Mouse (Mus musculus) CH12.LX (cell line): ENCODE measurements around the gene Cdk14. TPM values are rescaled to one million over a fixed set of nuclear protein-coding genes. Genes with fewer than 3 reads are reported as not detected.

Experiments
- DNase-seq: peaks from one replicate; pipeline ENCODE4 v3.0.0-alpha.2; 2013; ENCODE audit errors: extremely low read depth
- H3K27ac ChIP-seq: 2 replicates; pipeline ENCODE4 v1.5.1; 2012; ENCODE audit warnings: low read depth, mild to moderate bottlenecking, control low read depth, moderate library complexity; ENCODE audit not compliant: insufficient read depth
- H3K27me3 ChIP-seq: replicated peaks from 2 replicates; pipeline ENCODE3; 2012; ENCODE audit warnings: inconsistent platforms
- H3K36me3 ChIP-seq, 2 experiments: replicated peaks in 1 of 2; 2 replicates each; pipeline versions ENCODE3 to v1.6.1; 2012; ENCODE audit warnings: inconsistent platforms in 1 of 2, low read length in 1 of 2, mild to moderate bottlenecking in 1 of 2, mixed read lengths in 1 of 2, moderate library complexity in 1 of 2; ENCODE audit not compliant: control insufficient read depth in 1 of 2, insufficient read depth in 1 of 2
- H3K4me1 ChIP-seq, 2 experiments: 2 replicates each; pipeline ENCODE4 v1.6.1; 2012; ENCODE audit warnings: inconsistent platforms in 1 of 2, moderate library complexity in 1 of 2; ENCODE audit not compliant: insufficient read depth in 2 of 2, control insufficient read depth in 1 of 2
- H3K4me2 ChIP-seq: 2 replicates; pipeline ENCODE4 v1.6.1; 2012; ENCODE audit warnings: low read depth, mild to moderate bottlenecking, control low read depth; ENCODE audit not compliant: poor library complexity, insufficient read depth, severe bottlenecking
- H3K4me3 ChIP-seq, 3 experiments: fragments of 150-350 bp in 1 of 3; sonication (generic) in 1 of 3; replicated peaks in 1 of 3; 2 replicates each; pipeline versions ENCODE3 to v1.5.1; 2011 to 2012; ENCODE audit warnings: low read depth in 2 of 3, low read length in 2 of 3, mild to moderate bottlenecking in 2 of 3, moderate library complexity in 2 of 3, control low read depth in 1 of 3, improper control_type of control experiment in 1 of 3, inconsistent platforms in 1 of 3, mixed read lengths in 1 of 3; ENCODE audit not compliant: poor library complexity in 1 of 3
- H3K79me2 ChIP-seq: replicated peaks from 2 replicates; pipeline ENCODE4 v1.6.1; 2012; ENCODE audit warnings: mild to moderate bottlenecking, moderate library complexity; ENCODE audit not compliant: control insufficient read depth, poor library complexity, insufficient read depth, severe bottlenecking; ENCODE audit errors: extremely low read depth
- H3K9ac ChIP-seq: 2 replicates; pipeline ENCODE4 v1.6.1; 2012; ENCODE audit warnings: low read depth, mild to moderate bottlenecking, control low read depth, moderate library complexity; ENCODE audit not compliant: insufficient read depth
- H3K9me3 ChIP-seq: replicated peaks from 2 replicates; pipeline ENCODE3; 2012; ENCODE audit warnings: low read length, inconsistent platforms, mixed read lengths
- BHLHE40 ChIP-seq: IDR thresholded peaks from 2 replicates; pipeline ENCODE4 v1.6.1; 2011; ENCODE audit warnings: mild to moderate bottlenecking, low read depth, low read length, improper control_type of control experiment
- CHD1 ChIP-seq: IDR thresholded peaks from 2 replicates; pipeline ENCODE4 v1.6.1; 2012; ENCODE audit warnings: low read depth, low read length, improper control_type of control experiment, inconsistent platforms
- CHD2 ChIP-seq: IDR thresholded peaks from 2 replicates; pipeline ENCODE4 v1.6.1; 2011; ENCODE audit warnings: low read length, improper control_type of control experiment
- CTCF ChIP-seq, 2 experiments: IDR thresholded peaks in 1 of 2; conservative IDR thresholded peaks in 1 of 2; 2 replicates each; pipeline ENCODE4 v1.5.1; 2011 to 2012; ENCODE audit warnings: low read depth in 2 of 2, low read length in 2 of 2, improper control_type of control experiment in 1 of 2, inconsistent platforms in 1 of 2, mild to moderate bottlenecking in 1 of 2, moderate library complexity in 1 of 2
- E2F4 ChIP-seq: IDR thresholded peaks from 2 replicates; pipeline ENCODE4 v1.6.1; 2011; ENCODE audit warnings: low read depth, low read length, improper control_type of control experiment; ENCODE audit not compliant: insufficient replicate concordance
- ELF1 ChIP-seq: IDR thresholded peaks from 2 replicates; pipeline ENCODE4 v1.6.1; 2014; ENCODE audit warnings: low read depth, mild to moderate bottlenecking, inconsistent platforms, low read length, improper control_type of control experiment
- ETS1 ChIP-seq: conservative IDR thresholded peaks from 2 replicates; pipeline ENCODE4 v1.6.1; 2012; ENCODE audit warnings: low read depth, mild to moderate bottlenecking, inconsistent platforms, low read length, improper control_type of control experiment, moderate library complexity
- IRF4 ChIP-seq: IDR thresholded peaks from 2 replicates; pipeline ENCODE4 v1.6.1; 2014; ENCODE audit warnings: low read depth, mild to moderate bottlenecking, inconsistent platforms, low read length, improper control_type of control experiment
- JUN ChIP-seq: IDR thresholded peaks from 2 replicates; pipeline ENCODE4 v1.6.1; 2011; ENCODE audit warnings: low read depth, mild to moderate bottlenecking, low read length, improper control_type of control experiment, moderate library complexity; ENCODE audit not compliant: insufficient read depth
- MAX ChIP-seq: IDR thresholded peaks from 2 replicates; pipeline ENCODE4 v1.6.1; 2011; ENCODE audit warnings: low read length, improper control_type of control experiment
- MXI1 ChIP-seq: IDR thresholded peaks from 2 replicates; pipeline ENCODE4 v1.6.1; 2011; ENCODE audit warnings: mild to moderate bottlenecking, low read depth, low read length, improper control_type of control experiment
- NELFE ChIP-seq: IDR thresholded peaks from 2 replicates; pipeline ENCODE4 v1.6.1; 2011; ENCODE audit warnings: low read depth, low read length, improper control_type of control experiment
- PAX5 ChIP-seq: IDR thresholded peaks from 2 replicates; pipeline ENCODE4 v1.6.1; 2012; ENCODE audit warnings: low read length, inconsistent platforms, mixed read lengths
- POLR2AphosphoS2 ChIP-seq: IDR thresholded peaks from 2 replicates; pipeline ENCODE4 v1.6.1; 2011; ENCODE audit warnings: low read depth, low read length, improper control_type of control experiment
- RAD21 ChIP-seq: IDR thresholded peaks from 2 replicates; pipeline ENCODE4 v1.6.1; 2011; ENCODE audit warnings: low read depth, mild to moderate bottlenecking, low read length, improper control_type of control experiment, moderate library complexity
- SIN3A ChIP-seq: IDR thresholded peaks from 2 replicates; pipeline ENCODE4 v1.6.1; 2012; ENCODE audit warnings: low read length, improper control_type of control experiment, inconsistent platforms
- SMC3 ChIP-seq: IDR thresholded peaks from 2 replicates; pipeline ENCODE4 v1.6.1; 2011; ENCODE audit warnings: low read depth, low read length, improper control_type of control experiment
- TBP ChIP-seq: conservative IDR thresholded peaks from 2 replicates; pipeline ENCODE4 v1.6.1; 2011; ENCODE audit warnings: low read depth, low read length, improper control_type of control experiment
- USF1 ChIP-seq: IDR thresholded peaks from 2 replicates; pipeline ENCODE4 v1.6.1; 2014; ENCODE audit warnings: low read depth, mild to moderate bottlenecking, inconsistent platforms, low read length, improper control_type of control experiment
- USF2 ChIP-seq: conservative IDR thresholded peaks from 2 replicates; pipeline ENCODE4 v1.6.1; 2011; ENCODE audit warnings: low read depth, low read length, improper control_type of control experiment
- ZC3H11A ChIP-seq: IDR thresholded peaks from 2 replicates; pipeline ENCODE4 v1.6.1; 2012; ENCODE audit warnings: low read depth, mild to moderate bottlenecking, inconsistent platforms, low read length, improper control_type of control experiment
- dilution Hi-C: fragments of 300-500 bp; cut with MboI; formaldehyde crosslinking; loops from 2 replicates; pipeline ENCODE4 v1.14.3; 2020; ENCODE audit warnings: low sequenced_read_pairs; ENCODE audit not compliant: extremely low pct_unique_long_range_greater_than_20kb, extremely low pct_ligation_motif_present
- in situ Hi-C: fragments of 300-500 bp; cut with MboI; formaldehyde crosslinking; loops from 3 replicates; pipeline ENCODE4 v1.14.3; 2019; ENCODE audit warnings: low sequenced_read_pairs, low pct_ligation_motif_present, low pct_unique_long_range_greater_than_20kb, mixed read lengths
- polyA plus RNA-seq: library from polyadenylated mRNA; unstranded; fragments of >175 nt; gene quantifications from 2 replicates; pipeline ENCODE4 v1.2.1, GENCODE M21; 2012; ENCODE audit warnings: low read depth; ENCODE audit not compliant: insufficient read length
- total RNA-seq, 2 experiments: library from RNA; depleted of rRNA; stranded (reverse); fragments of 300-350 nt in 1 of 2; fragments of >200 nt in 1 of 2; gene quantifications; 2 replicates each; pipeline ENCODE4 v1.2.3; 2012 to 2014

The Cdk14 gene
- total and polyA plus RNA-seq, 3 experiments = 3.7 to 12.0 (median 8.9) TPM

DNA sequence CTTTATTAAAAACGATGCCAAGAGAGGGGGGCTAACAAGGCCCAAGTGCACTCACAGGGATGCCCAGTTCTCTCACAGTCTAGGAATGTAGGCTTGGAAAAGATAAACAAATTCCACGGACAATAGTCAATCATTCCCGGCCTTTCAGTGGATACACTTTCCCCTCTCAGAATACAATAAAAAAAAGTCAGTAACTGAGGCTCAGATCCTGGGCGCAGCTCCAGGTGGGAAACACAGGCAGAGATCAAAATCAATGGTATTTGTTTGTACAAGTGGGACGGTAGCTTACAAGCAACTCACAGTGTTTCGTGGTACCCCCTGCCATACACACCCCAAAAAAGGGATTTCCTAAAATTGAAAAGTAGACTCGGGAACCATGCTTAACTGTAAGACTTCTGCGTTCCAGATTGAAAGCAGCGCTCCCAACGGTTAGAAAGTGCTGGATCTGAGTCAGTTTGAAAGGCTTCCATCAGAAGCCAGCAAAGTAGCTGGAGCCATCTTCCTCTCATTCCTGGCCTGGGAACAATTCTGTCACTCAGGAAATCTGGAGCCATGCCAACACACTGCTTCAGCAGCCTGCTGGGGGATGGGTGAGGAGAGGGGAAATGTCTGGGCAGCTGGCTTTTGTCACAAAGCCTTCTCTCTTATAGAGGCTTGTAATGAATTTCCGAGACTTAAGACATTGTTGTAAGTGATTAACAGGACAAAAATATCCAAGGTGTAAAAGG lies 77.5 kb downstream of the Cdk14 start:
- DNase-seq = no peak
- H3K4me2 ChIP-seq = no peak overlapping the region

DNA sequence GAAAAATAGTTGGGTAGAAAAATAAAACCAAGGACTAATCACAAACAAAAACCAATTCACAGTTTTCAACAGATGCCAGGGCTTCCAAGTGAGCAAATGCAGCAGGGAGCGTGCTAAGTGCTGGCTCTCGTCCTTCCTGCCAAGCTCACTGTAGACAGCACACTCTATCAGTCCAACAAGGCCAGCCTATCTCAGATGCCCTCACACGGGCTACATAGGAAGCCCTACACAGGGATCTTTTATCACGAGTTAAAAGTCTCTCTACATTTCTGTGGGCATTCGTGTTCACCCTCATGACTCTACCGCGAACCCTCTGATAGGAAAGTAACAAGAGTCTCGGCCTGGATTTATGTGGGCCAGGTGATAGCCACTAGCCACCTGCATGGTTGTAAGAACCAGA lies 78.5 kb downstream of the Cdk14 start:
- H3K4me2 ChIP-seq = no peak overlapping the region
- TF ChIP-seq ELF1 (no peak), CHD1 (no peak), NELFE (no peak), MAX (no peak), SMC3 (no peak), BHLHE40 (no peak), JUN (no peak), TBP (no peak), RAD21 (no peak), IRF4 (no peak), PAX5 (no peak), CHD2 (no peak), MXI1 (no peak), USF2 (no peak)
- H3K36me3 ChIP-seq = no peaks in the 10 kb centered on the region
- peaks cover 2% of the 10 kb centered on the region for H3K9me3 ChIP-seq
- no peak for DNase-seq
- no peaks in the 10 kb centered on the region for H3K79me2 ChIP-seq
- no peak overlapping the region for H3K4me3 ChIP-seq
- H3K27me3 ChIP-seq = no peaks in the 10 kb centered on the region
- H3K4me1 ChIP-seq = peaks cover under 1 to 15% of the 10 kb centered on the region in 2 experiments; a peak in 3 of 4 replicates
- H3K27ac ChIP-seq = no peak overlapping the region
- in situ Hi-C loops (no loop called here), dilution Hi-C loops (no loop called here)
- no peak overlapping the region for H3K9ac ChIP-seq

More for the DNA sequence above, 77.5 kb downstream of the Cdk14 start:
- in situ Hi-C loops = no loop called here
- H3K9me3 ChIP-seq = peaks cover 2% of the 10 kb centered on the region
- no peaks in the 10 kb centered on the region for H3K27me3 ChIP-seq
- dilution Hi-C loops = no loop called here
- TF ChIP-seq ETS1 (no peak), POLR2AphosphoS2 (no peak), USF2 (no peak), NELFE (no peak), USF1 (no peak), MXI1 (no peak), CTCF (conservative IDR thresholded peaks at IDR 0.05 in 1 of 2, IDR thresholded peaks at IDR 0.05 in 1 of 2; ENCODE audit: low read depth in 2 of 2, low read length in 2 of 2) (no peak), SIN3A (no peak), SMC3 (no peak), ZC3H11A (no peak), E2F4 (no peak), IRF4 (no peak), JUN (no peak)
- H3K4me3 ChIP-seq = no peak overlapping the region
- peaks cover 0 to 13% of the 10 kb centered on the region in 2 experiments; a peak in 2 of 4 replicates for H3K4me1 ChIP-seq
- no peak overlapping the region for H3K27ac ChIP-seq
- no peak overlapping the region for H3K9ac ChIP-seq
- no peaks in the 10 kb centered on the region for H3K79me2 ChIP-seq
- H3K36me3 ChIP-seq = no peaks in the 10 kb centered on the region
